Mouse (Mus musculus) brown adipose tissue, adult 24 weeks (tissue): Measurements from ENCODE around the gene Tfip11. TPM values are rescaled to one million over a fixed set of nuclear protein-coding genes. Genes with fewer than 3 reads are reported as not detected.

Experiments used
- H3K27ac ChIP-seq: fragments of 200-500 bp; replicated peaks from 2 replicates; pipeline ENCODE4 v1.5.1; 2012; ENCODE audit warnings: low read depth, mild to moderate bottlenecking, low read length
- H3K4me1 ChIP-seq: fragments of 200-500 bp; 2 replicates; pipeline ENCODE4 v1.6.1; 2012; ENCODE audit warnings: low read length, mixed read lengths; ENCODE audit not compliant: control insufficient read depth, insufficient read depth, insufficient read length
- H3K4me3 ChIP-seq: fragments of 200-500 bp; 2 replicates; pipeline ENCODE4 v1.5.1; 2012; ENCODE audit warnings: low read depth, mild to moderate bottlenecking, low read length, moderate library complexity; ENCODE audit not compliant: insufficient read depth
- polyA plus RNA-seq: library from polyadenylated mRNA; stranded (reverse); fragments of >200 nt; gene quantifications from 2 replicates; pipeline ENCODE4 v1.2.4, GENCODE M21; 2012; ENCODE audit not compliant: missing spikeins, insufficient read depth, insufficient read length

Gene Tfip11
- polyA plus RNA-seq, 1 experiment: 9.8 TPM

GRCm38 (mm10) chr5:112324637-112325545, 1.3 kb upstream of the Tfip11 start:
- Histone ChIP-seq H3K4me1 (peaks cover 6% of the 10 kb centered on the region; the same call in 1 of the 2 replicates), H3K4me3 (peak overlapping the region; percentile 77), H3K27ac (peak overlapping the region; percentile 93; the same call in 1 of the 2 replicates)

- peaks cover 6% of the 10 kb centered on the region; the same call in 1 of the 2 replicates for H3K4me1 ChIP-seq
- H3K4me3 ChIP-seq: peak overlapping the region; percentile 97
- H3K27ac ChIP-seq: peak overlapping the region; percentile 86
Observed at GRCm38 (mm10) chr5:112326446-112327009, 370 bp downstream of the Tfip11 start.

- 0 out of 2 replicates have a peak overlapping the region, but pooled peaks have one; percentile 0 for H3K4me3 ChIP-seq
- no peak overlapping the region for H3K27ac ChIP-seq
- H3K4me1 ChIP-seq: peaks cover 6% of the 10 kb centered on the region; the same call in 1 of the 2 replicates
Observed at GRCm38 (mm10) chr5:112327854-112328253, 1.7 kb downstream of the Tfip11 start.

- Histone ChIP-seq H3K4me1 (peaks cover 6% of the 10 kb centered on the region; the same call in 1 of the 2 replicates), H3K27ac (no peak overlapping the region), H3K4me3 (no peak overlapping the region)
Observed at GRCm38 (mm10) chr5:112329805-112330564, 3.8 kb downstream of the Tfip11 start.

GRCm38 (mm10) chr5:112335473-112335872, 9.3 kb downstream of the Tfip11 start:
- Histone ChIP-seq H3K27ac (no peak overlapping the region), H3K4me3 (no peak overlapping the region), H3K4me1 (no peaks in the 10 kb centered on the region)

GRCm38 (mm10) chr5:112337004-112337403, 10.8 kb downstream of the Tfip11 start:
- no peak overlapping the region for H3K4me3 ChIP-seq
- no peaks in the 10 kb centered on the region for H3K4me1 ChIP-seq
- no peak overlapping the region for H3K27ac ChIP-seq

GRCm38 (mm10) chr5:112339215-112339614, 13.1 kb downstream of the Tfip11 start:
- no peak overlapping the region for H3K4me3 ChIP-seq
- H3K27ac ChIP-seq: no peak overlapping the region

GRCm38 (mm10) chr5:112342463-112343204, 16.5 kb downstream of the Tfip11 start, which contains the start of the genes Srrd and Hps4:
Gene Srrd (minus strand): TSS chr5:112343040.
Gene Hps4 (plus strand): TSS chr5:112343083.
- Histone ChIP-seq H3K4me1 (no peaks in the 10 kb centered on the region), H3K27ac (peak within 1 kb of the TSS; percentile 46), H3K4me3 (peak within 1 kb of the TSS; percentile 78)

More at GRCm38 (mm10) chr5:112339215-112339614, 13.1 kb downstream of the Tfip11 start:
- no peaks in the 10 kb centered on the region for H3K4me1 ChIP-seq

GRCm38 (mm10) chr5:112343205-112343595, 17.0 kb downstream of the Tfip11 start:
- H3K4me1 ChIP-seq: no peaks in the 10 kb centered on the region
- peak overlapping the region; percentile 78 for H3K4me3 ChIP-seq
- H3K27ac ChIP-seq: peak overlapping the region; percentile 32

GRCm38 (mm10) chr5:112344092-112344960, 18.2 kb downstream of the Tfip11 start:
- no peak overlapping the region for H3K27ac ChIP-seq
- H3K4me1 ChIP-seq: no peaks in the 10 kb centered on the region
- H3K4me3 ChIP-seq: no peak overlapping the region

- no peak overlapping the region for H3K4me3 ChIP-seq
- no peak overlapping the region for H3K27ac ChIP-seq
- no peaks in the 10 kb centered on the region for H3K4me1 ChIP-seq
Observed at GRCm38 (mm10) chr5:112346211-112346965, 20.2 kb downstream of the Tfip11 start.

- no peaks in the 10 kb centered on the region for H3K4me1 ChIP-seq
- H3K4me3 ChIP-seq: no peak overlapping the region
- no peak overlapping the region for H3K27ac ChIP-seq
Observed at GRCm38 (mm10) chr5:112349169-112349568, 23.0 kb downstream of the Tfip11 start.

GRCm38 (mm10) chr5:112355493-112355892, 29.3 kb downstream of the Tfip11 start:
- Histone ChIP-seq H3K4me1 (no peaks in the 10 kb centered on the region; the same call in 1 of the 2 replicates), H3K27ac (no peak overlapping the region)

More at GRCm38 (mm10) chr5:112355493-112355892, 29.3 kb downstream of the Tfip11 start:
- no peak overlapping the region for H3K4me3 ChIP-seq
